Mouse (Mus musculus): ENCODE results near the gene Gstk1. TPM values are rescaled to one million over a fixed set of nuclear protein-coding genes. Genes with fewer than 3 reads are reported as not detected.
A peak's percentile ranks its signal among the peaks of the same experiment; 100 is the strongest.

Gstk1 gene
- polyA plus RNA-seq (2015; fragmentation: Nextera tagmentation; extraction: Ambion mirVana), result 14.2 and 15.0 TPM in 2 replicates

- Histone ChIP-seq H3K27ac (ENCODE audit: low read depth, low read length) (0 out of 2 replicates have a peak within 1 kb of the TSS, but pooled peaks have one; percentile 29), H3K9ac (ENCODE audit: low read depth, low read length) (peak within 1 kb of the TSS; percentile 71), H3K4me3 (ENCODE audit: low read length) (peak within 1 kb of the TSS; percentile 62), H3K4me1 (ENCODE audit: control insufficient read depth, insufficient read depth, low read depth, low read length) (no peaks in the 10 kb centered on the region), H3K36me3 (ENCODE audit: control insufficient read depth, insufficient read depth, low read length) (no peaks in the 10 kb centered on the region), H3K4me2 (ENCODE audit: low read length) (peak within 1 kb of the TSS; percentile 94), H3K27me3 (replicated peaks; ENCODE audit: control insufficient read depth, insufficient read depth, low read length) (no peaks in the 10 kb centered on the region), H3K9me3 (ENCODE audit: control insufficient read depth, low read length) (no peaks in the 10 kb centered on the region)
- WGBS, result 2% methylated on average over 28 of the region's 28 CpGs
- ATAC-seq, result peak; percentile 100
Measured at GRCm38 (mm10) chr6:42245711-42246353, at the start of gene Gstk1. TSS of gene Gstk1 (plus strand) at chr6:42245935.

- Histone ChIP-seq H3K9ac (ENCODE audit: low read depth, low read length) (no peak overlapping the region), H3K4me3 (ENCODE audit: low read length) (no peak overlapping the region), H3K4me2 (ENCODE audit: low read length) (no peak overlapping the region), H3K9me3 (ENCODE audit: control insufficient read depth, low read length) (no peaks in the 10 kb centered on the region), H3K27ac (ENCODE audit: low read depth, low read length) (no peak overlapping the region), H3K4me1 (ENCODE audit: control insufficient read depth, insufficient read depth, low read depth, low read length) (no peaks in the 10 kb centered on the region), H3K36me3 (ENCODE audit: control insufficient read depth, insufficient read depth, low read length) (no peaks in the 10 kb centered on the region), H3K27me3 (replicated peaks; ENCODE audit: control insufficient read depth, insufficient read depth, low read length) (no peaks in the 10 kb centered on the region)
- 44% methylated on average over 3 of the region's 3 CpGs for WGBS
- ATAC-seq, result no peak
Measured at GRCm38 (mm10) chr6:42197710-42198109, 48.0 kb upstream of the Gstk1 start.

GRCm38 (mm10) chr6:42199498-42199897, 46.2 kb upstream of the Gstk1 start:
- Histone ChIP-seq H3K27ac (ENCODE audit: low read depth, low read length) (no peak overlapping the region), H3K9ac (ENCODE audit: low read depth, low read length) (no peak overlapping the region), H3K4me1 (ENCODE audit: control insufficient read depth, insufficient read depth, low read depth, low read length) (no peaks in the 10 kb centered on the region), H3K4me3 (ENCODE audit: low read length) (no peak overlapping the region), H3K27me3 (replicated peaks; ENCODE audit: control insufficient read depth, insufficient read depth, low read length) (no peaks in the 10 kb centered on the region), H3K36me3 (ENCODE audit: control insufficient read depth, insufficient read depth, low read length) (no peaks in the 10 kb centered on the region), H3K9me3 (ENCODE audit: control insufficient read depth, low read length) (no peaks in the 10 kb centered on the region), H3K4me2 (ENCODE audit: low read length) (no peak overlapping the region)
- 79% methylated on average over 1 of the region's 1 CpGs for WGBS
- ATAC-seq, result no peak

- H3K9me3 ChIP-seq (ENCODE audit: control insufficient read depth, low read length), result no peaks in the 10 kb centered on the region
- no peak within 1 kb of the TSS for H3K4me3 ChIP-seq (ENCODE audit: low read length)
- no peak within 1 kb of the TSS for H3K4me2 ChIP-seq (ENCODE audit: low read length)
- 84% methylated on average over 2 of the region's 2 CpGs for WGBS
- H3K27me3 ChIP-seq (replicated peaks; ENCODE audit: control insufficient read depth, insufficient read depth, low read length), result no peaks in the 10 kb centered on the region
- H3K27ac ChIP-seq (ENCODE audit: low read depth, low read length), result no peak within 1 kb of the TSS
- ATAC-seq, result no peak
- no peaks in the 10 kb centered on the region for H3K4me1 ChIP-seq (ENCODE audit: control insufficient read depth, insufficient read depth, low read depth, low read length)
- H3K36me3 ChIP-seq (ENCODE audit: control insufficient read depth, insufficient read depth, low read length), result no peaks in the 10 kb centered on the region
- no peak within 1 kb of the TSS for H3K9ac ChIP-seq (ENCODE audit: low read depth, low read length)
Measured at GRCm38 (mm10) chr6:42215028-42215427, 30.7 kb upstream of the Gstk1 start, which contains the start of gene Tas2r144. TSS of gene Tas2r144 (plus strand) at chr6:42215328.

- H3K36me3 ChIP-seq (ENCODE audit: control insufficient read depth, insufficient read depth, low read length), result no peaks in the 10 kb centered on the region
- 38% methylated on average over 3 of the region's 3 CpGs for WGBS
- H3K9ac ChIP-seq (ENCODE audit: low read depth, low read length), result no peak overlapping the region
- H3K4me2 ChIP-seq (ENCODE audit: low read length), result no peak overlapping the region
- H3K9me3 ChIP-seq (ENCODE audit: control insufficient read depth, low read length), result no peaks in the 10 kb centered on the region
- no peaks in the 10 kb centered on the region for H3K4me1 ChIP-seq (ENCODE audit: control insufficient read depth, insufficient read depth, low read depth, low read length)
- H3K27me3 ChIP-seq (replicated peaks; ENCODE audit: control insufficient read depth, insufficient read depth, low read length), result no peaks in the 10 kb centered on the region
- no peak overlapping the region for H3K27ac ChIP-seq (ENCODE audit: low read depth, low read length)
- peak; percentile 56 for ATAC-seq
- no peak overlapping the region for H3K4me3 ChIP-seq (ENCODE audit: low read length)
Measured at GRCm38 (mm10) chr6:42222286-42222685, 23.4 kb upstream of the Gstk1 start.

- Histone ChIP-seq H3K4me2 (ENCODE audit: low read length) (no peak overlapping the region), H3K27me3 (replicated peaks; ENCODE audit: control insufficient read depth, insufficient read depth, low read length) (no peaks in the 10 kb centered on the region)
Measured at GRCm38 (mm10) chr6:42225046-42225445, 20.7 kb upstream of the Gstk1 start.

GRCm38 (mm10) chr6:42227240-42228101, 18.3 kb upstream of the Gstk1 start:
- Histone ChIP-seq H3K9ac (ENCODE audit: low read depth, low read length) (no peak overlapping the region), H3K4me3 (ENCODE audit: low read length) (no peak overlapping the region), H3K27me3 (replicated peaks; ENCODE audit: control insufficient read depth, insufficient read depth, low read length) (no peaks in the 10 kb centered on the region), H3K9me3 (ENCODE audit: control insufficient read depth, low read length) (no peaks in the 10 kb centered on the region), H3K4me2 (ENCODE audit: low read length) (no peak overlapping the region), H3K27ac (ENCODE audit: low read depth, low read length) (no peak overlapping the region), H3K36me3 (ENCODE audit: control insufficient read depth, insufficient read depth, low read length) (no peaks in the 10 kb centered on the region), H3K4me1 (ENCODE audit: control insufficient read depth, insufficient read depth, low read depth, low read length) (no peaks in the 10 kb centered on the region)
- 34% methylated on average over 17 of the region's 17 CpGs for WGBS
- 0 out of 2 replicates have a peak, but pooled peaks have one; percentile 50 for ATAC-seq

More at GRCm38 (mm10) chr6:42225046-42225445, 20.7 kb upstream of the Gstk1 start:
- Histone ChIP-seq H3K27ac (ENCODE audit: low read depth, low read length) (no peak overlapping the region), H3K4me1 (ENCODE audit: control insufficient read depth, insufficient read depth, low read depth, low read length) (no peaks in the 10 kb centered on the region), H3K9ac (ENCODE audit: low read depth, low read length) (no peak overlapping the region), H3K4me3 (ENCODE audit: low read length) (no peak overlapping the region), H3K36me3 (ENCODE audit: control insufficient read depth, insufficient read depth, low read length) (no peaks in the 10 kb centered on the region), H3K9me3 (ENCODE audit: control insufficient read depth, low read length) (no peaks in the 10 kb centered on the region)
- 78% methylated on average over 4 of the region's 4 CpGs for WGBS
- ATAC-seq, result no peak

- H3K4me3 ChIP-seq (ENCODE audit: low read length), result no peak overlapping the region
- H3K4me1 ChIP-seq (ENCODE audit: control insufficient read depth, insufficient read depth, low read depth, low read length), result no peaks in the 10 kb centered on the region
- no peaks in the 10 kb centered on the region for H3K36me3 ChIP-seq (ENCODE audit: control insufficient read depth, insufficient read depth, low read length)
- no peaks in the 10 kb centered on the region for H3K9me3 ChIP-seq (ENCODE audit: control insufficient read depth, low read length)
- no peaks in the 10 kb centered on the region for H3K27me3 ChIP-seq (replicated peaks; ENCODE audit: control insufficient read depth, insufficient read depth, low read length)
- H3K4me2 ChIP-seq (ENCODE audit: low read length), result no peak overlapping the region
- no peak overlapping the region for H3K9ac ChIP-seq (ENCODE audit: low read depth, low read length)
- ATAC-seq, result no peak
- 82% methylated on average over 4 of the region's 4 CpGs for WGBS
- H3K27ac ChIP-seq (ENCODE audit: low read depth, low read length), result no peak overlapping the region
Measured at GRCm38 (mm10) chr6:42229610-42230009, 16.1 kb upstream of the Gstk1 start.

- no peaks in the 10 kb centered on the region for H3K36me3 ChIP-seq (ENCODE audit: control insufficient read depth, insufficient read depth, low read length)
- no peak for ATAC-seq
- H3K4me2 ChIP-seq (ENCODE audit: low read length), result no peak overlapping the region
- no peaks in the 10 kb centered on the region for H3K4me1 ChIP-seq (ENCODE audit: control insufficient read depth, insufficient read depth, low read depth, low read length)
- WGBS, result 87% methylated on average over 3 of the region's 3 CpGs
- no peak overlapping the region for H3K4me3 ChIP-seq (ENCODE audit: low read length)
- no peak overlapping the region for H3K9ac ChIP-seq (ENCODE audit: low read depth, low read length)
- H3K27me3 ChIP-seq (replicated peaks; ENCODE audit: control insufficient read depth, insufficient read depth, low read length), result no peaks in the 10 kb centered on the region
- no peaks in the 10 kb centered on the region for H3K9me3 ChIP-seq (ENCODE audit: control insufficient read depth, low read length)
- H3K27ac ChIP-seq (ENCODE audit: low read depth, low read length), result no peak overlapping the region
Measured at GRCm38 (mm10) chr6:42231191-42231590, 14.5 kb upstream of the Gstk1 start.

All from hindbrain, embryonic 16.5 days (tissue).